Mouse (Mus musculus) spleen, postnatal 4 days (tissue): Measurements from ENCODE around the gene Samd8.

Experiments used
- DNase-seq, 2 experiments: peaks; one replicate each; pipeline ENCODE4 v3.0.0; 2022; ENCODE audit warnings: low spot score in 2 of 2

Samd8 gene

GRCm38 (mm10) chr14:21745149-21745548, 5.2 kb upstream of the Samd8 start:
- no peak for DNase-seq

DNA sequence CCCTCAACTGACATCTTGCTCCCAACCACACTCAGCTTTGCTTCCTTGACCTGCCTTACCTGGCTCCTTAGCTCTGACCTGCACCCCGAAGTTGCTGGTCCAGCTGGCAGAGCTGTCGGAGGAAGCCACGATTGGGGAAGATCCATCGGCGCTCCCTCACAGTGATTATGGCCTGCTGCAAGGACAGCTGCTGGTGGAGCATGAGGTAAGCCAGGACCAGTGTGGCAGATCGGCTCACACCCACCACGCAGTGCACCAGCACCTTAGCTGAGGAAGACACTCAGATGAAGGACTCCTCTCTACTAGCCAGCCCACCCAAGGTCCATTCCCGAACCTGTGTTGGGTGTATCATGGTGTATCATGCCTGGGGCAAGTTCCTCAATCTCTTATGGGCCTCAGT, 4.1 kb upstream of the Samd8 start:
- DNase-seq, result no peak

- no peak for DNase-seq
Measured at GRCm38 (mm10) chr14:21746846-21747245, 3.5 kb upstream of the Samd8 start.

DNA sequence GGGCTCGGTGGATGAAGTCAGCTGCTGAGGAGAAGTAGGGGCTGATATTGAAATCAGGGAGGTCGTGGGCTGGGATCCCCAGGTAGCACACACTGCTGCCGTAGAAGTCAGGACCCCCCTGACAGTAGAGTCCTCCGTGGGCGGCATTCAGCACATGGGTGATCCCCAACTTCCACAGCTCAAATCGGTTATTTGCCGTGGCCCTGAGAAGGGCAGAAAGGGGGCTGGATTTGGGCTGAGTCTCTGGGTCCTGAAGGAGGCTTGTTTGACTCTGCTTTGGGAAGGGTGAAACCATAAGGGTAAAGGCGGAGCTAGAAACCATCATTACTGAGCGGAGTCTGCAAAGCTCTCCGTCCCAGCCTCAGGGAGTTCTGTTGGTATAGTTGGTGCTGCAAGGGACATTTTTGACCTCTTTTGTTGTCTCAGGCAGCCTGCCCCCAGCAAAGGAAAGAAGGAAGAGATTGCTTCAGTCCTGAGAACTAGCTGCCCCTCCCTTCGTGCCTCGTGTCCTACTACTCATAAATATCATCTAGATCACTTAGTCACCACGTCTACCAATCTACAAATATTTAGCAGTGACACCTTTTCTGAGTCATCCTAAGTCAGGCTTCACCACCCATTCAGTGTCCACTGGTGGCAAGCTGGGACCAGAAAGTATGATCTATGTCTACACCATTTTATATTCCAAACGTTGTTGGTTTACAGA, 2.7 kb upstream of the Samd8 start:
- no peak for DNase-seq

- DNase-seq, result peak; percentile 37 to 76
Measured at GRCm38 (mm10) chr14:21748142-21748870, 2.0 kb upstream of the Samd8 start.

DNA sequence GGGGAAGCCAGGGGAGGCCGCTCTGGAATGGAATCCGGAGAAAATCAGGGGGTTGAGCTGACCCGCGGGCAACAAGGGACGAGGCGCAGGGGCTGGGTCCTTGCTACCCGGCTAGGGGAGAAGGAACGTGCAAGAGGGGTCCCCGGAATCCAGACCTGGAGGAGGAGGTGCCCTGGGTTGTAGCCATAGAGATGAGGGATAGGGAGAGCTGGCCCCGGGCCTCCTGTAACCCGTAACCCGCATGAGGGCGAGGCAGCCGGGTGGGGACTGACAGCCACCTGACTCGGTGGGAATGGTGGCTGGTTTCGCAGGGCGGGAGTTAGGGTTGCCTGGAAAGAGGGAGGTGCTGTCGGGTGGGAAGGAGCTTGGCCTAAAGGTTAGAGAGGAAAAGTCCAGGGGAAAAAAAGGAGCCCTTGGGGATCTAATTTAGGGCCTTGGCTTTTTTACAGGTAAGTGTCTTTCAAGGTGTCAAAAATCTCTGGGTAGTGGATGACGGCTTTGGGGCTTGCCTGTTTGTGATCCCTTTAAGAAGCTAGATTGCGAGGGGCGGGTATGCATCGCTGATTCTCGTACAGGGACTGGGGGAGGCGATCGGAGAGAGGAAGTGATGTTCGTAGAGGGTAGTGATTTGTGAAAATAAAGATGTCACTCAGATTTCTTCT, 681 bp downstream of the Samd8 start, which contains the start of gene Dusp13:
Gene Dusp13 (minus strand): TSS at position 301 of the 662 bp plus-strand sequence.
- peak; percentile 55 to 81 for DNase-seq

- no peak for DNase-seq
Measured at GRCm38 (mm10) chr14:21752411-21752810, 2.1 kb downstream of the Samd8 start.

GRCm38 (mm10) chr14:21753367-21753766, 3.0 kb downstream of the Samd8 start:
- no peak for DNase-seq

DNA sequence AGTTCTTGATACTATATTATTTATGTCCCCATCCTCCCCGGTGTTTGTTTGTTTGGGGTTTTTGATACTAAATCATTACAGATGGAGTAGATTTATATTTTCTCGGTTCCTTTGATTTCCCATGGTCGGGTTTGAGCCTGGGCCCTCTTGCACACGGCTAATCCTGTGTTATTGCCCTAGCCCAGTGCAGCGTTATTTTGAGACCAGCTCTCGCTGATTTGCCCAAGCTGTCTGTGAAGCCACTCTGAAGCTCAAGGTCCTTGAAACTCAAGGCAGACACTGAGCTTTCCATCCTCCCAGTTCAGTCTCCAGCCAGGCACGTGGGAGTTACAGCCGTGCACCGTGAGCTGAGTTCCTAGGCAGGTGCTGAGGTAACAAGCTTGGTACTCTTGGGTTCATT, 11.2 kb downstream of the Samd8 start:
- DNase-seq, result no peak

DNA sequence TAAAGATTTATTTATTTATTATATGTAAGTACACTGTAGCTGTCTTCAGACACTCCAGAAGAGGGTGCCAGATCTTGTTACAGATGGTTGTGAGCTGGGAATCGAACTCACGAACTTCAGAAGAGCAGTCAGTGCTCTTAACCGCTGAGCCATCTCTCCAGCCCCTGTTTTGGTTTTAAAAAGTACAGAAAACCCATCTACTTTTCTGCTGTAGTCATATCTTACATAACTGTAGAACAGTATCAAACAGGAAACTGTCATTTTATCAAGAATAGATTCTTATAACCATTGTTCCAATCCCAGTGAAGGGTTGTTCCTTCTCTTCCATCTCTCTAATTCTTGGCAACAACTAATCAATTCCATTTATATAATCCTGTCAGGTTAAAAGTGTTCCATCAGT, 13.4 kb downstream of the Samd8 start:
- no peak for DNase-seq

GRCm38 (mm10) chr14:21764646-21765045, 14.3 kb downstream of the Samd8 start:
- DNase-seq, result no peak

- DNase-seq, result no peak
Measured at GRCm38 (mm10) chr14:21765754-21766397, 15.5 kb downstream of the Samd8 start.

GRCm38 (mm10) chr14:21766398-21766958, 16.1 kb downstream of the Samd8 start:
- no peak for DNase-seq

DNA sequence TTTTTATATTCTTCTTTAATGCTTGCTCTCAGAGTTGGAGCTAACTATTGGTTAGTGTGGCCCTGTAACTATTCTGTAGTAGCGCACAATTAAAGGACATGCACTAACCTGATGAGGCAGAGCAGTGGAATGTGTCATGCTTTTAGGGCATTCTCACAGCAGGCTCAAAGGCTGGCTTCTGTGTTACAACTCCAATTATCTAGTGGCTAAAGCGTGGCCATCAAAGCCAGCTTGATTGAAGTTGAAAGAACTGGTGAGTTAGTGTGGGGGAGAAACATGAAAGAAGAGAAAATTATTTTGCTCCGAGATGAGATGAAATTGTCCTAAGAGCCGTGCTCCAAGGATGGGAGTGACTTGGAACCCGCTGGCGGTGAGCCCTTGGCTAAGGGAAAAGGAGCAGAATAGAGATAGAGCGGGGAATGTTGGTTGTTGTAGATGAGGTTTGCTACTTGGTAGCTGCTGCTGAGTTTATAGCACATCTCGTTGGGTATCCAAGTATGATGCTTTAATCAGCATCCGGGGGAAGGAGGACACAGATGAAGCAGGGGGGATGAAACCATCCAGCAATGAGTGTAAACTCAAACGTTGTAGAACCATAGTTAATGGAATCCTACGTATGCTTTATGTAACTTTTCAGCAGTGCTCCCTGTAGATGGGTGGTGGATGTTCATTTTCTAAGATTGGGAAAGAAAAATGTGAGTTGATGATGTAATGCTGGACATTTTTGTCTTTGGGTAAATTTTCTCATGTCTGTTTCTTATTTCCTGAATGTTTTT, 22.4 kb downstream of the Samd8 start:
- no peak for DNase-seq

GRCm38 (mm10) chr14:21773946-21774345, 23.6 kb downstream of the Samd8 start:
- DNase-seq, result no peak

GRCm38 (mm10) chr14:21776201-21776600, 25.9 kb downstream of the Samd8 start:
- DNase-seq, result no peak

GRCm38 (mm10) chr14:21786500-21786899, 36.2 kb downstream of the Samd8 start:
- DNase-seq, result no peak

- DNase-seq, result no peak
Measured at GRCm38 (mm10) chr14:21787374-21787773, 37.0 kb downstream of the Samd8 start.

GRCm38 (mm10) chr14:21788121-21788520, 37.8 kb downstream of the Samd8 start:
- no peak for DNase-seq

DNA sequence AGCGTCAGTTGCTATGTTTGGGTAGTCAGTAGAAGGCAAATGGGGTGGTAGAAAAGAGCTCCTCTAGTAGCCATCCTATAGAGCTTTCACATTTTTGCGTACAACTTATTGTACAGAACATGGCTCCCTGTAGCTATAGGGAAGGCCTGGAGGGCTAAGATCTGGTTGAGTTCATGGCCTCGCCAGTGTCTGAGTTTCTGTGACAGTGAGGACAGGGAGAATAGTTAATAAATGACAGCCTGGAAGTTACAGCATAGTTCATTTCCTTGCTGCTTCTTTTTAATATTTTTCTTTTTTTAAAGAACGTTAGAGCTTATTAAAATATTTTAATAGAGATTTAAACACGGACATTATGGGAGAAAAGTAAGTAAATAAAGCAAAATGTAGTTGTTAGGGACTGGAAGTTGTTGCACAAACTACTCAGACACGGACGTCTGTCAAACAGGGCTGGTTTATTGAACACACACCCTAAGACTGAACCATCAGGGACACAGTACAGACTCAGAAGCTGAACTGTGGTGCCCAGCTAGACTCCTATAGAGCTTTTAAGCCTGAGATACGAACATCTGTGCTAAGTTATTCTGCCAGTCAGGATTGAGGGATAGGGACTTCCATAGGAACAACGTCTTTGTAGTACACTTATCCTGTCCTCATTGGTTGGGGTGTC, 40.4 kb downstream of the Samd8 start:
- no peak for DNase-seq

DNA sequence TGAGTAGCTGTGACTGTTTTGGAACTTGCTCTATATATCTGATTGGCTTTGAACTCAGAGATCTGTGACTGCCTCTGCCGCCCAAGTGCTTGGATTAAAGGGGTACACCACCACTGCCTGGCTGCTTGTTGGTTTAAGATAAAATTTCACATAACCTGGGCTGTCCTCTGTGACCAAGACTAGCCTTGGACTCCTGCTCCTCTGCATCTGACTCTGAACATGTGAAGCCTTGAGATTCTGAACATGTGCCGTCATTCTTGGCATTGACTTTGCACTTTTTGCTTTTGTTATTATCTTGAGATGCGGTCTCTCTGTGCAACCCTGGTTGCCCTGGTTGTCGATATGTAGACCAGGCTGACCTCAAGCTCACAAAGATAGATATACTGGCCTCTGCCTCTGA, 41.4 kb downstream of the Samd8 start:
- DNase-seq, result no peak
